Mouse (Mus musculus): ENCODE measurements around the gene Grk1.

The Grk1 gene

DNA sequence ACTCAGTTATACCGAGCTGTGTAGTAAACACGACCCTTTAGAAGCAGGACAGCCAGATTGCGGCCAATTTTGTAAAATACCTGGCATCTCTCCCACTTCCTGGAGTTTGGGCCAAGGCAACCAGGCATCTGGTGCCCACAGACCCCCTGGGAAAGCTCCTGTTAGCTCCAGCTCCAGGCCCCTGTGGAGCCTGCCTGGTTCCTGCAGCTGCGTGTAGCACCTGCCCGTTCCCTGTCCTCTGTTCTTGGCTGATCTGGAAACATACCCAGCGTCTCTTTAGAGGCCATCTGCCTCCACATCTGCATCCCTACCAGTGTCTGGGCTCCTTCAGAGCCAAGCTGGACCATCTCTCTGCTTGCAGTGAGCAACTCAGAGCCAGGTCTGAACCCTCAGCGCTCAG, 25.5 kb downstream of the Grk1 start:
- no peak for DNase-seq

DNA sequence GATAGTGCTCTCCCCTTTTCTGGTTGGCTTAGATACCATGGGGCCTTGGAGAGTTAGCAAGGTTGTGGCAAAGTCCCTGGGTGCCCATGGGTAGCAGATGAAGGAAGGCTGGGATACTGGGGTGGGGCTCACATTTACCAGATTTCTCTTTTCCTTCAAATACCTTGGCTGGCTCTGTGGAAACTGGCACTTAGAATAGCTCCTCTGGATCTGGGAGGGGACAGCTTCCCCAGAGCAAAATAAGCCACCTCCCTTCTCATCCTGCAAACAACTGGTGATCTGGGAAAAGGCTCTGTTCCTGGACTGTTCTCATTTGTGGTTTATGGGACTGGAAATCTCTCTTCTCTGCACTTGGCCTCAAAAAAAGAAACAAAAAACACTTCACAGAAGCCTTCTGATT, 26.0 kb downstream of the Grk1 start:
- no peak for DNase-seq

- DNase-seq: no peak
These were observed 28.2 kb downstream of the Grk1 start for GRCm38 (mm10) chr8:13433130-13433529.

GRCm38 (mm10) chr8:13434889-13435288, 30.0 kb downstream of the Grk1 start, which contains the start of gene Tmem255b:
Tmem255b (plus strand) TSS chr8:13435189.
- DNase-seq: no peak

- no peak for DNase-seq
These were observed 31.2 kb downstream of the Grk1 start for GRCm38 (mm10) chr8:13436052-13436451.

DNA sequence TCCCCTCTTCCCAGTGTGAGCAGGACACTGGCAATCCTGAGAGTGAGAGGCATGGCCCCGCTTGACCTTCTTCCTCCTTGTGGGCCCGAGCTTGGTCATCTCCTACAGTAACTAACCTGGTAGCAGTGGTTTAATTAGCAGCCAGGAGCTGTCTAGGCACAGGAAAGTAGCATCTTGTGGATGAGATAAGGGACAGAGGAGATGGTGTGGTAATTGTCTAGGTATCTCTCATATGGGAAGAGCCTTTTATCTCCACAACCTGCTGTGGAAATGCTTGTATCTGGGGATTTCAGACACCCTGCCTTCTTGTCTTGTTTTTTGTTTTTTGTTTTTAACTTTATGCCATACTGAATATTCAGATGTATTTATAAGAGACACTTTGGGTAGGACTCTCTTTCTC, 32.6 kb downstream of the Grk1 start:
- no peak for DNase-seq

GRCm38 (mm10) chr8:13442152-13442551, 37.3 kb downstream of the Grk1 start:
- DNase-seq: no peak

- DNase-seq: no peak
These were observed 41.6 kb downstream of the Grk1 start for GRCm38 (mm10) chr8:13446456-13446855.

GRCm38 (mm10) chr8:13448145-13448544, 43.3 kb downstream of the Grk1 start:
- DNase-seq: peak in 1 of 2 experiments; percentile 9

DNA sequence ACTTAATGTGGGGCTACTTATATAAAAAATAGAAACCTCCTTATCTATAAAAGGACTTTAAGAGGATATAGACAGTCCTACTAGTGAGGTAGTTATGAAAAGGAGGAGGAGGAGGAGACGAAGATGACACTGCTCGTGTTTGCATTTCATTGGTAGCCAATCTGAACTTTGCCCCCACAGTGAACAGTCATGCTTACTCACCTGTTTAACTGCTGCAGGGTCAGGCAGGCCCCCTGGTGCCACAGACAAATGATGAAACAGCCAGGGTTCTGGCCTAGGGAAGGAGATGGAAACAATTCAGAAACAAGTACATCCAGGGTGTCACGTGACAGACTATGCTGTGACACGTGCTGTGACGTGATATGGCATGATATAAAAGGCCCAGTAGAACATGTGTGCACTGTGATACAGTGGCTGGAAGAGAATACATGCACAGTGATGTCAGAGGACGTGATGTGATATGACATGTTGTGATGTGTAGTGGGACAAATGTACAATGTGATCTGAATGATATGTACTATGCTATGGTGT, 46.9 kb downstream of the Grk1 start:
- DNase-seq: no peak

DNA sequence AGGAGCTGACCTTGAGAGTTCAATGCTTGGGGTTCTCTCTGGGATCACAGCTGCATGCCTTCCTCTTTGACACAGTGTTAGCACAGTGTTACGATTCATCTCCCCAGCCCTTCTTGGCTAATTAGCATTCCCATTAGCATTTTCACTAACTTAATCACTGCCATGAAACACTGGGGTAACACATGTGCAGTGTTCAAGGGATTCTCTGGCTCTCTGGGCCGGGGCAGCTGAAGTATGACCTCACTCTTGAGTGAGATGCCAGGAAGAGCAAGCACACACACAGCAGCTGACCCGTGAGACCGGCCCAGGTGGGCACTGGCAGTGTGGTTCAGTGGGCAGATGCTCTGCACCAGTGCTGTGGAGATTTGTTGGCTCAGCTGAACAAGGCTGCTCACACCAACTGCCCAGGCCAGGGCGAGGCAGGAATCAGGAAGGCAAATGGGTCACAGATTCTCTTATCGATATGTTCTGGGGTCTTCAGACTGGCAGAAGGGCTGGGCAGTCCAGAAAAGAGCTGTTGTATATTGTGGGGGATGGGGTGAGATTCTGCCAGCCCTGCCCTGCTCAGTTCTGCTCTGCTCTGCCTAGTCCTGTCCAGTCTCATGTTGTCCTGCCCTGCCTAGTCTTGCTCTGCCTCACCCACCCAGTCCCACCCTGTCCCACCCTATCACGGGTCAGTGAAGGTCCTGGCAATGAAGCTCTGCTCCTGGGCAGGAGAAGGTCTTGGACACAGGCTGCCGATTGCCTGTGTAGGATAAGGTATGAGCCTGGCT, 49.6 kb downstream of the Grk1 start:
- DNase-seq: no peak

- DNase-seq: peak; percentile 50 to 52
These were observed 50.4 kb downstream of the Grk1 start for GRCm38 (mm10) chr8:13455295-13455694.

GRCm38 (mm10) chr8:13459431-13459830, 54.5 kb downstream of the Grk1 start:
- DNase-seq: no peak

- DNase-seq: no peak
These were observed 56.3 kb downstream of the Grk1 start for GRCm38 (mm10) chr8:13461085-13461765.

DNA sequence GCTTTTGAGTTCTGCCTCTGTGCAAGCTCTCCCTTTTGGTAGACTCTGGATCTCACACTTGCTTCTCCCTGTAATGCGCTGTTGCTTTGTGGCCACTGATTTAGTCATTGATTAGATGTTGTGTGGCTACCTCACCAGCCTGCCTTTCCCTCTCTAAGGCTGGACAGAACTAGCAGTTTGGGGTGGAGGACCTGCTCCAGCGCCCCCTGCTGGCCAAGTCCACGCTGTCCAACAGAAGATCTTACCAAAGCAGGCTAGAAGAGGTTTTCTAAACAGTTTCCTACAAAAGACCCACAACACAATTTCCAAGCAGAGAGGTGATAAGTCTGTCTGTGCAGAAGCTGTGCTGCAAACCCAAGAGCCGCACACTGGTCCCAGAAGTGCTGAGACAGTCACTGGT, 57.0 kb downstream of the Grk1 start:
- DNase-seq: peak; percentile 77

DNA sequence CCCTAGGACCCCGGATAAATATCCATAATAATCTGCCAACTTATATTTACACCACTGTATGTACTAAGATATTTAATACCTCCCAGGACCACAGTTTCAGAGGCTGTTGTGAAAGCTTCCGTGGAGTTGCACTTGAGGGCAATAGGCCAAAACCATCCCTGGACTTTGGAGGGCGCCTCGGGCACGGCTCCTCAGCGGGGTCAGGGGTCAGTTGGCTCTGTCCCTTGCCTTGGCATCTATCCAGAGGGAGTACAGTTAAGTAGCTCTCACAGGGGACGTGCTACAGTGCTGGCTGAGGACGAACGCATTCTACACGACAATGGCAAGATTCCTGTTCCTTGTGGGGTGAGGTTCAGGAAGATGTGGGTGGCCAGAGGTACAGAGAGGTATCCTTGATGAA, 57.5 kb downstream of the Grk1 start:
- DNase-seq: no peak

- DNase-seq: no peak
These were observed 60.4 kb downstream of the Grk1 start for GRCm38 (mm10) chr8:13465324-13465723.

DNA sequence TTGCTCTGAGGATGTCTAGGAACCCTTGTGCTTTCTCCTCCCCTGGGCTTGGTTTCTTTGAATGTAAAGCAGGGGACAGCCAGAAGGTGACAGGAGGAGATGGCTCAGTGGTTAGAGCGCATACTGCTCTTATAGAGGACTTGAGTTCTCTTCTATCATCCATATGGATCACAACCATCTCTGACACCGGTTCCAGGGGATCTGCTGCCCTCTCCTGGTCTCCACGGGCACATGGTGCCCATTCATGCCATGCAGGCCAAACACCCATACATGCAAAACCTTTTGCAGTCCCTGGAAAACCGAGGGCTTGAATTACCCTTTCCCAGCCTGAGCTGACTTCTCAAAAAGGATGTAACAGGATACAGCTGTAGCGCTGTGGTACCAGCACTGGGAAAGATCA, 62.1 kb downstream of the Grk1 start:
- no peak for DNase-seq

DNA sequence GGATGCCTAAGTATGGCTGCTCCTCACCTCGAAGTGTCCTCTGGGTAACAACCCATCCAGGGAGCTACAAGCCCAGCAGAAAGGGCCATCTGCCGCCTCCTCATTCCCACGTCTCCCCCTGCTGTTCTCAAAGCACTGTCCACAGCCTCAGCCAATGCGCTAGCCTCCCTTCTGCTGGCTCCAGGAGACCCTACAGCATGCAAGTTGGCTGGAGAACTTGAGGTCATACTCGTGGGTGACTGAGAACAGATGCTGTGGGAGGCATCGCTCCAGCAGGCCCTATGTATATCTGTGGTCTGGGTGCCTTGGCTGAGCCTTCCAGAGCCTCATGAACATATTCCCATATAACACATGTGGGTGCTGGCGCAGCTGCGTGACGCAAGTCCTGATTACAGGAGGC, 63.9 kb downstream of the Grk1 start:
- no peak for DNase-seq

- no peak for DNase-seq
These were observed 66.6 kb downstream of the Grk1 start for GRCm38 (mm10) chr8:13471484-13471883.

All from B cell, adult 2 months (primary cell).